Mouse (Mus musculus) gastrocnemius, postnatal 14 days (tissue): ENCODE results near the gene Olfr1198. TPM values are rescaled to one million over a fixed set of nuclear protein-coding genes. Genes with fewer than 3 reads are reported as not detected.

ENCODE experiments used
- DNase-seq: peaks from one replicate; pipeline ENCODE4 v3.0.0; 2021; ENCODE audit warnings: mixed read lengths
- intact Hi-C: fragments of 180-260 bp; cut with DNase I; formaldehyde crosslinking; loops from one replicate; pipeline ENCODE4 v1.15.1; 2025; ENCODE audit warnings: low total_unique reads
- long read RNA-seq, 2 experiments: library from polyadenylated mRNA; stranded (forward); transcript quantifications; one replicate each; pipeline ENCODE4 v2.0.0; 2021
- total RNA-seq, 2 experiments: library from RNA; stranded (reverse); gene quantifications; 2 replicates each; pipeline ENCODE4 v1.2.3; 2021

The Olfr1198 gene
- not detected for total RNA-seq
- long read RNA-seq, experiment 1: 0 reads
- long read RNA-seq, experiment 2: 0 reads

GRCm38 (mm10) chr2:88751270-88751669, at the start of gene Olfr1198:
Gene Olfr1198 (minus strand): TSS chr2:88751370.
- DNase-seq: no peak
- intact Hi-C loops: no loop called here

- DNase-seq: no peak
These were observed 41.6 kb upstream of the Olfr1198 start, which contains the start of gene Olfr1201 for GRCm38 (mm10) chr2:88792736-88793135. Gene Olfr1201 (plus strand): TSS chr2:88793036.

GRCm38 (mm10) chr2:88770388-88770787, 19.2 kb upstream of the Olfr1198 start, which contains the start of gene Olfr1200:
Gene Olfr1200 (minus strand): TSS chr2:88770488.
- DNase-seq: no peak

More at GRCm38 (mm10) chr2:88792736-88793135, 41.6 kb upstream of the Olfr1198 start, which contains the start of gene Olfr1201:
- intact Hi-C loops: no loop called here

GRCm38 (mm10) chr2:88760369-88760768, 9.2 kb upstream of the Olfr1198 start, which contains the start of gene Olfr1199:
Gene Olfr1199 (minus strand): TSS chr2:88760469.
- intact Hi-C loops: no loop called here
- DNase-seq: no peak

More at GRCm38 (mm10) chr2:88770388-88770787, 19.2 kb upstream of the Olfr1198 start, which contains the start of gene Olfr1200:
- intact Hi-C loops: no loop called here

- intact Hi-C loops: no loop called here
- DNase-seq: no peak
These were observed 7.8 kb downstream of the Olfr1198 start for GRCm38 (mm10) chr2:88743379-88743778.

- intact Hi-C loops: no loop called here
- no peak for DNase-seq
These were observed 18.9 kb downstream of the Olfr1198 start, which contains the start of gene Olfr1197 for GRCm38 (mm10) chr2:88732266-88732665. Gene Olfr1197 (minus strand): TSS chr2:88732366.

GRCm38 (mm10) chr2:88704497-88704896, 46.7 kb downstream of the Olfr1198 start, which contains the start of gene Olfr1196:
Gene Olfr1196 (minus strand): TSS chr2:88704597.
- intact Hi-C loops: no loop called here
- DNase-seq: no peak

Other genes starting within 250 kb of the Olfr1198 start
- gene Olfr1186, start 232.8 kb downstream of the Olfr1198 start, total RNA-seq: not detected
- not detected for gene Olfr1188, start 194.4 kb downstream of the Olfr1198 start, total RNA-seq
- not detected for gene Olfr1189, start 164.9 kb downstream of the Olfr1198 start, total RNA-seq
- gene Olfr1191-ps1, start 110.8 kb downstream of the Olfr1198 start, total RNA-seq: under 1 TPM in 1 of 2 experiments, not detected in 1; 0.04 TPM
- gene Olfr1192-ps1, start 102.9 kb downstream of the Olfr1198 start, total RNA-seq: not detected
- not detected for gene Olfr1193, start 75.7 kb downstream of the Olfr1198 start, total RNA-seq
- not detected for gene Olfr1195, start 62.2 kb downstream of the Olfr1198 start, total RNA-seq
- not detected for gene Olfr1196, start 46.8 kb downstream of the Olfr1198 start, total RNA-seq
- not detected for gene Olfr1197, start 19.0 kb downstream of the Olfr1198 start, total RNA-seq
- not detected for gene Olfr1199, start 9.1 kb upstream of the Olfr1198 start, total RNA-seq
- gene Olfr1200, start 19.1 kb upstream of the Olfr1198 start, total RNA-seq: not detected
- gene Olfr1201, start 41.7 kb upstream of the Olfr1198 start, total RNA-seq: not detected
- gene Olfr1202, start 63.1 kb upstream of the Olfr1198 start, total RNA-seq: not detected
- not detected for gene Olfr1205, start 78.4 kb upstream of the Olfr1198 start, total RNA-seq
- gene Olfr1204, start 97.9 kb upstream of the Olfr1198 start, total RNA-seq: not detected
- gene Olfr1206, start 111.9 kb upstream of the Olfr1198 start, total RNA-seq: not detected
- not detected for gene Olfr1208, start 150.9 kb upstream of the Olfr1198 start, total RNA-seq
- gene Olfr1209, start 163.8 kb upstream of the Olfr1198 start, total RNA-seq: not detected
- not detected for gene Olfr1211, start 186.7 kb upstream of the Olfr1198 start, total RNA-seq
- not detected for gene Olfr1212, start 202.6 kb upstream of the Olfr1198 start, total RNA-seq
- gene Gm13762, start 228.9 kb upstream of the Olfr1198 start, total RNA-seq: not detected
- not detected for gene Olfr1214, start 241.3 kb upstream of the Olfr1198 start, total RNA-seq